Mouse (Mus musculus): ENCODE results near the gene Btrc. TPM values are rescaled to one million over a fixed set of nuclear protein-coding genes. Genes with fewer than 3 reads are reported as not detected.
"Not testable (repeated sequence)": the region's sequence is repeated elsewhere in the genome, so short reads cannot be mapped to it uniquely, and the experiment has no call there.

The Btrc gene
- polyA plus RNA-seq, 1 experiment from 2014 or later: 70.5 TPM

DNA sequence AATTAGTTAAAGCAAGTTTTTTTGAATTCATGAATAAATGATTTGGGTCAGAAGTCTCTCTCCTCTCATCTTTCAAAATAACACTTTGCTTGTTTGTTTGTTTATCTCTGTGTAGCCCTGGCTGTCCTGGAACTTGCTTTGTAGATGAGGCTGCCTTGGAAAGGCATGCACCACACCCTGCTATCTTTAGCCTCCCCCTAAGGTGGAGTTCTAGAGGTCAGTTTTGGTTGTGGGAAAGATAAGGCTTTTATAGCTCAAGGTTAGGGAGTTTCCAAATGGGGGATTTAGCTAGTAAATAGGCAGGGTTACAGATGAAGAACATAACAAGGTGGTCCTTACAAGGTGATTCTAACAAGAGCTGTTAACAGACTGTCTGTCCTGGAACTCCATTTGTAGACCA, 3.0 kb upstream of the Btrc start:
- ATAC-seq (ENCODE audit: low FRiP score, low read depth): no peak

DNA sequence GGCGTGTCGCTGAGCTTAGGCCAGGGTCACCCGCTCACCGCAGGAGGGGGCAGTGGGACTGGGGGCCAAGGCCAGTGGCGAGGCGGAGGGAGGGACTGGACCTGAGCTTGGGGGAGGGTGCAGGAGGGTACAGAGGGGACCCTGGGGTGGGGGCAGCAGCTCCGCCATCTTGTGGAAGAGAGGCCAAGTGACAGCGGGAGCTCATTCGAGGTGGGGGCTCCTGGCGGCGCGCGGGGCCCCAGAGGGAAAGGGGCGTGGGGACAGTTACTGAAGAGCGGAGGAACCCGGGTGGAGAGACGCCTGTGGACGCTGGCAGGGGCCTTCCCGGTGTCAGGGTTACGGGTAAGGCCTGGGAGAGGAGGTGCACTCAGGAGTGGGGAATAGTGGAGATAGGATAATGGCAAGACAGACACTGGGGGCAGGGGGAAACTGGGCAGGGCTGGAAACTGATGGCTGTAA, 428 bp downstream of the Btrc start:
- H3K27me3 ChIP-seq (replicated peaks): no peaks in the 10 kb centered on the region
- peak overlapping the region; percentile 96 for H3K27ac ChIP-seq
- H3K4me1 ChIP-seq: peaks cover 11% of the 10 kb centered on the region
- H3K9me3 ChIP-seq: no peaks in the 10 kb centered on the region
- H3K36me3 ChIP-seq: peaks cover 3% of the 10 kb centered on the region; the same call in 1 of the 2 replicates
- peak overlapping the region; percentile 81 for H3K9ac ChIP-seq
- ATAC-seq (ENCODE audit: low FRiP score, low read depth): peak; percentile 90
- H3K4me3 ChIP-seq: peak overlapping the region; percentile 73
- 0% methylated on average over 20 of the region's 20 CpGs for WGBS
- peak overlapping the region; percentile 76 for H3K4me2 ChIP-seq (replicated peaks)

More for the DNA sequence above, 3.0 kb upstream of the Btrc start:
- no peaks in the 10 kb centered on the region for H3K36me3 ChIP-seq
- H3K27me3 ChIP-seq (replicated peaks): no peaks in the 10 kb centered on the region
- peaks cover 11% of the 10 kb centered on the region for H3K4me1 ChIP-seq
- H3K9ac ChIP-seq: no peak overlapping the region
- no peak overlapping the region for H3K27ac ChIP-seq
- no peak overlapping the region for H3K4me2 ChIP-seq (replicated peaks)
- no peak overlapping the region for H3K4me3 ChIP-seq
- no peaks in the 10 kb centered on the region for H3K9me3 ChIP-seq

DNA sequence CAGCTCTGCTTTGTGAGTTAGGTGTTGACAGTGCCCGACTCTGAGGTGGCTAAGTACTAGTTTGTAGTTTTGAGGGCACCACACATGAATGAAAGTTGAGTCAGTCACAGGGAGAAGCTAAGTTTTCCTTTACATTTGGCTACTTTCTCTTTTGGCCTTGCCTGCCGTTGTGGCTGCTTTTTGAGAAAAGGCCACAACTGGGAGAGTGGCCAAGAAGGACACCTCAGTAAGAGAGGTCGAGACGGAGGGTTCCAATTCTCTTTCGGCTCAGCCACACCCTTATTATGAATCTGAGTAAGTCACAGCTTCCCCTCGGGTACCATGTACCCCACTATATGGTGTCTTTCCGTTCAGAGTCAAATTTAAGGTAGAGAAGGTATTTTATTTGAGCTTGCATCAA, 3.1 kb downstream of the Btrc start:
- H3K36me3 ChIP-seq: peaks cover 3% of the 10 kb centered on the region; the same call in 1 of the 2 replicates
- peaks cover 11% of the 10 kb centered on the region for H3K4me1 ChIP-seq
- H3K4me2 ChIP-seq (replicated peaks): no peak overlapping the region
- WGBS: 95% methylated on average over 7 of the region's 7 CpGs
- H3K9me3 ChIP-seq: no peaks in the 10 kb centered on the region
- H3K27me3 ChIP-seq (replicated peaks): no peaks in the 10 kb centered on the region
- no peak overlapping the region for H3K4me3 ChIP-seq
- no peak for ATAC-seq (ENCODE audit: low FRiP score, low read depth)
- H3K9ac ChIP-seq: no peak overlapping the region
- H3K27ac ChIP-seq: no peak overlapping the region

DNA sequence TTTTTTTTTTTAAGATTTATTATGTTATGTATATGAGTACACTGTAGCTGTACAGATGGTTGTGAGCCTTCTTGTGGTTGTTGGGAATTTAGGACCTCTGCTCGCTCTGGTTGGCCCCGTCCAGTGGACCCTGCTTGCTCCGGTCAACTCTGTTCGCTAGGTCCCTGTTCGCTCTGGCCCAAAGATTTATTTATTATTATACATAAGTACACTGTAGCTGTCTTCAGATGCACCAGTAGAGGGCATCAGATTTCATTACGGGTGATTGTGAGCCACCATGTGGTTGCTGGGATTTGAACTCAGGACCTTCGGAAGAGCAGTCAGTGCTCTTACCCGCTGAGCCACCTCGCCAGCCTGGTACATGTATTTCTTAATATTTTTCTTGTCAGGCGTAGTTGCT, 21.3 kb downstream of the Btrc start:
- 94% methylated on average over 10 of the region's 10 CpGs for WGBS
- H3K9me3 ChIP-seq; H3K4me2 ChIP-seq (replicated peaks); H3K27me3 ChIP-seq (replicated peaks); H3K4me1 ChIP-seq; H3K9ac ChIP-seq; H3K27ac ChIP-seq; H3K4me3 ChIP-seq; ATAC-seq (ENCODE audit: low FRiP score, low read depth): not testable (repeated sequence)
- peaks cover 16% of the 10 kb centered on the region for H3K36me3 ChIP-seq

DNA sequence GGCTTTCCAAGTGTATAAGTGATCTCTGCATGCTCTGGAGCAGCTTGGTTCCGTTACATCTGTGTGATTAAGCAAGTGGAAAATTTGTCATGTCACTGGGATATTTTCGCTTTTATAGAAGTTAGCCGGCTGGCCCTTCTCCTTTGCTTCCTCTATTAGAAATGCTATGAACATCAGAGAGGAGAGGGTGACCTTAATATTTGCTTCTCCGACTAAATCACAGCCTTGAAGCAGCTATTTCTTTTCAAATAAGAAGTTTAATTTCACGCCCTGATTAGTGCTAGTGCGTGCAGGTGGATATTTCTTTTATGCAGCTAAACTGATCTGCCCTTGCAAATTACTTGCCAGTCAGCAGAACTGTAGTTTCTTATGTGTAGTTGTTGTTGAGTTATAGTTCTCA, 25.0 kb downstream of the Btrc start:
- H3K4me3 ChIP-seq: no peak overlapping the region
- ATAC-seq (ENCODE audit: low FRiP score, low read depth): no peak
- H3K27me3 ChIP-seq (replicated peaks): no peaks in the 10 kb centered on the region
- no peak overlapping the region for H3K27ac ChIP-seq
- no peak overlapping the region for H3K4me2 ChIP-seq (replicated peaks)
- no peak overlapping the region for H3K9ac ChIP-seq
- no peaks in the 10 kb centered on the region for H3K9me3 ChIP-seq
- H3K36me3 ChIP-seq: peaks cover 12% of the 10 kb centered on the region
- WGBS: 70% methylated on average over 6 of the region's 6 CpGs
- H3K4me1 ChIP-seq: no peaks in the 10 kb centered on the region

DNA sequence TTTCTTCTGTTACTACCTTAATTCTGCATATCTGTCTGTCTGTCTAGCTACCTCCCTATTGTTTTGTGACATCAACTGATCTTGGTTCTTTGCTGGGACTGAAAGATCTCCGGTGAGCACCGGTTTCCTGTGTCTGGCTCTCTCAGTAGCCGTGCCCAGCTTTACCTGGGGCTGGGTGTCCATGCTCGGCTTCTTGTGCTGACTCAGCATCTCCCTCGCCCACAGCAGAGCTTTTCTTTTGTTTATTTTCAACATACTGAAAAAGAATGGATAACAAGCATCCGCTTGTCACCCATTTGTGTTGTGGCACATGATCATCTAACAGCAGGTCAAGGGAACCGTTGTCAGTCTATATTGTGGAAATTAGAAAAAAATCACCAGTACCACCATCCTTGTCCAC, 30.5 kb downstream of the Btrc start:
- Histone ChIP-seq H3K27ac (no peak overlapping the region), H3K9me3 (no peaks in the 10 kb centered on the region), H3K4me1 (no peaks in the 10 kb centered on the region), H3K9ac (no peak overlapping the region), H3K36me3 (peaks cover 6% of the 10 kb centered on the region; the same call in 1 of the 2 replicates), H3K4me3 (no peak overlapping the region), H3K27me3 (replicated peaks) (no peaks in the 10 kb centered on the region), H3K4me2 (replicated peaks) (no peak overlapping the region)
- 80% methylated on average over 7 of the region's 7 CpGs for WGBS
- no peak for ATAC-seq (ENCODE audit: low FRiP score, low read depth)

DNA sequence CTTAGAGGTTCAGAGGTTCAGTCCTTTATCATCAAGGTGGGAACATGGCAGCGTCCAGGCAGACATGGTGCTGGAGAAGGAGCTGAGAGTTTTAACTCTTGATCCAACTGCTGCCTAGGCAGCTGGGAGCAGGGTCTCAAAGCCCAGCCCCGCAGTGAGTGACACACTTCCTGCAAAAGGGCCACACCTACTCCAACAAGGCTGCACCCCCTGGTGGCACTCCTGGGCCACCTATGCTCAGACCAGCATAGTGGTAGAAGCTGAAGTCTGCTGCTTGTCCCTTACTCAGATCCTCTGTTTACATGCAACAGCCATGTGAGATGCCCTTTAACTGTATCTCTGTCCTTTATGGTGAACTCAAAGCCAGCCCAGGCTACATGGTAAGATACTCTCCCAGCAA, 47.5 kb downstream of the Btrc start:
- ATAC-seq (ENCODE audit: low FRiP score, low read depth): no peak
- Histone ChIP-seq H3K36me3 (no peaks in the 10 kb centered on the region), H3K4me2 (replicated peaks) (no peak overlapping the region), H3K9me3 (no peaks in the 10 kb centered on the region), H3K9ac (no peak overlapping the region), H3K27me3 (replicated peaks) (no peaks in the 10 kb centered on the region), H3K27ac (no peak overlapping the region), H3K4me1 (no peaks in the 10 kb centered on the region), H3K4me3 (no peak overlapping the region)
- 87% methylated on average over 2 of the region's 2 CpGs for WGBS

DNA sequence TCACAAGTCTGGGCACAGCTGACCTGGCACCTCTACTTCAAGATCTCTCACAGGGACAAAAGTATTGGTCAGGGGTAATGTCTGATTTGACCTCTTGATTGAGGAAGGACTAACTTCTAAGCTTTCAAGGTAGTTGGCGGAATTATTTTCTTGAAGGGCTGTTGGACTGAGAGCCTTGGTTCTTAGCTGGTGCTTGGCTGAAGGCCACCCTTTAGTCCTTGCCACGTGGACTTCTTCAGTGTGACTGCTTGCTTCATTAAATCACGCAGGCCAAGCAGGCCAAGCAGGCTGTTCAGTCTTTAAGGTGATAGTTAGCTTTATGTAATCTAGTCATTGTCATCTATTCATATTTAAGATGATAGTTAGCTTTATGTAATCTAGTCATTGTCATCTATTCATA, 49.2 kb downstream of the Btrc start:
- H3K27me3 ChIP-seq (replicated peaks): no peaks in the 10 kb centered on the region
- H3K4me1 ChIP-seq: no peaks in the 10 kb centered on the region
- 90% methylated on average over 3 of the region's 3 CpGs for WGBS
- no peak overlapping the region for H3K4me3 ChIP-seq
- H3K9ac ChIP-seq: no peak overlapping the region
- no peaks in the 10 kb centered on the region for H3K9me3 ChIP-seq
- H3K4me2 ChIP-seq (replicated peaks): no peak overlapping the region
- H3K27ac ChIP-seq: no peak overlapping the region
- H3K36me3 ChIP-seq: no peaks in the 10 kb centered on the region
- ATAC-seq (ENCODE audit: low FRiP score, low read depth): no peak

DNA sequence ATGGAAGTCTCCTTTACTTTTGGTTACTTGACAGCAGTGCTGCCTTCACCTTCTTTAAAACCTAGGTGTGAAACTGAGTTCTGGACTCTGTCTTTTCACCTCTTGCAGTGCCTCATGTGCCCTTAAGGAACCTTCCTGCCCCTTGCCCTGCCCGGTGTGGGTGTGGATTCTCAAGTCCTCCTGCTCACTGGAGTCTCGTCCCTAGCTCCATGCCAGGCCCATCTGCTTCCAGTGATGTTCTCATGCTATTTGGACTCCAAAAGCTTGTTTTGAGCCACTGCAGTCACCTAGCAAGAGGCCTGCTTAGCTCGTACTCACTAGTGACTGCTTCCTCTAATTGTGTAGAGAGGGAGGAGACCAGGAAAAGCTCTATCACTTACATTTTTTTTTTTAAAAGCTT, 50.4 kb downstream of the Btrc start:
- no peaks in the 10 kb centered on the region for H3K27me3 ChIP-seq (replicated peaks)
- 91% methylated on average over 3 of the region's 3 CpGs for WGBS
- no peak overlapping the region for H3K4me3 ChIP-seq
- no peak for ATAC-seq (ENCODE audit: low FRiP score, low read depth)
- H3K9ac ChIP-seq: no peak overlapping the region
- no peaks in the 10 kb centered on the region for H3K4me1 ChIP-seq
- H3K9me3 ChIP-seq: no peaks in the 10 kb centered on the region
- no peak overlapping the region for H3K4me2 ChIP-seq (replicated peaks)
- no peak overlapping the region for H3K27ac ChIP-seq
- H3K36me3 ChIP-seq: no peaks in the 10 kb centered on the region

DNA sequence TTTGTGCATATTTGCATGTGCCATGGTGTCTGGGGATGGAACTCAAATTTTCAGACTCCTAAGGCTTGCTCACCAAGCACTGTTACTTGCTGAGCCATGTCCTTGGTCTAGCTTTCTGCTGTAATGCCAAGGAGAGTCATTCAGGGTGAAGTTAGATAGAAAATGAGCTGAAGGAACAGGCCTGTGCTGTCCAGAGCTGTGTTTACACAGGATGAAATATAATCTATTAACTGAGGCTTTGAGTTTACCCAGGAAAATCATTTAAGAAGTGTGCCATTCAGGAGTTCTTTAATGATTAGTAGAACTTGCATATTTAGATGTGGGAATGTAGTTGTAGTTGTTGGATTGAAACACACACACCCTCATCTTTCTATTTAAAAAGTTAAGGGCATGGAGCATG, 54.1 kb downstream of the Btrc start:
- no peak overlapping the region for H3K4me3 ChIP-seq
- no peak overlapping the region for H3K9ac ChIP-seq
- no peaks in the 10 kb centered on the region for H3K36me3 ChIP-seq
- H3K4me1 ChIP-seq: peaks cover 5% of the 10 kb centered on the region; the same call in 1 of the 2 replicates
- no peaks in the 10 kb centered on the region for H3K27me3 ChIP-seq (replicated peaks)
- no peak for ATAC-seq (ENCODE audit: low FRiP score, low read depth)
- H3K9me3 ChIP-seq: no peaks in the 10 kb centered on the region
- no peak overlapping the region for H3K4me2 ChIP-seq (replicated peaks)
- no peak overlapping the region for H3K27ac ChIP-seq

DNA sequence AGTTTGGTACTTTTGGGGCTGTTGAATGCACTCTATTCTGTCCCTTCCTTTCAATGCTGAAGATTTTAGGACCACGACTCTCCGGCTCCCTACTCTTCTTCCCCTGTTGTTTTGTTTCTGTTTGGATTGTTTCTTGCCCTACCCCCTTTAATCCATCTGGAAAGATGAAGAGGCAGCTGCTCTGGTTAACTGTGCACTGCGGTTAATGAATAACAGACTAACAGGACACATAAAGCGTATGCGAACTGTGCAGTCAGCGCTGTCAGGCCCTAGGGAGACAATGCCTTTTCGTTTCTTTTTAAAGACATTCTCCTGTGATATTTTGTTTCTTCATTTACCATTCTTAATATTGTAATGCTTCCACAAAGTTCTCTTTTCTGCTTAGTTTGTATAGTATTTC, 58.7 kb downstream of the Btrc start:
- peaks cover 5% of the 10 kb centered on the region; the same call in 1 of the 2 replicates for H3K4me1 ChIP-seq
- no peak for ATAC-seq (ENCODE audit: low FRiP score, low read depth)
- H3K36me3 ChIP-seq: peaks cover 8% of the 10 kb centered on the region
- H3K27ac ChIP-seq: no peak overlapping the region
- no peak overlapping the region for H3K4me2 ChIP-seq (replicated peaks)
- no peak overlapping the region for H3K9ac ChIP-seq
- H3K4me3 ChIP-seq: no peak overlapping the region
- WGBS: 15% methylated on average over 7 of the region's 7 CpGs
- no peaks in the 10 kb centered on the region for H3K9me3 ChIP-seq
- H3K27me3 ChIP-seq (replicated peaks): no peaks in the 10 kb centered on the region

DNA sequence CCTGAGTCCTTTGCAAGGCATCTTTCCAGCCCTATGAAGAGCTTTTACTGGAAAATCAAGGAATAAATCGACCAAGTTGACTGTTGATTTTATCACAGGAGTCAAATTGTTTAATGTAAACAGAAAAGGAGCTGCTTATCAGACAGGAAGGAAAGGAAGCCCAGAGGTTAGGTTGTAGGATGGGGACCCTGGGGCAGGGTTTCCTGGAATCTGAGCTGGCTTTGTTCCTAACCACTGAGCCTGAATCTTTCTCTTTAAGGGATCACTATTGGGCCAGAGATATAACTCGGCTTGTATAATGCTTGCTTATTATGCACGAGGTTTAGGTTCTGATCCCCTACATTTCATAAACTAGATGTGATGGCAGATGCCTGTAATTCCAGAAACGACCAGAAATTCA, 64.6 kb downstream of the Btrc start:
- Histone ChIP-seq H3K9me3 (no peaks in the 10 kb centered on the region), H3K27me3 (replicated peaks) (no peaks in the 10 kb centered on the region), H3K36me3 (peaks cover 8% of the 10 kb centered on the region), H3K4me2 (replicated peaks) (no peak overlapping the region), H3K4me3 (no peak overlapping the region), H3K9ac (no peak overlapping the region), H3K27ac (no peak overlapping the region), H3K4me1 (no peaks in the 10 kb centered on the region)
- 84% methylated on average over 4 of the region's 4 CpGs for WGBS
- ATAC-seq (ENCODE audit: low FRiP score, low read depth): no peak

DNA sequence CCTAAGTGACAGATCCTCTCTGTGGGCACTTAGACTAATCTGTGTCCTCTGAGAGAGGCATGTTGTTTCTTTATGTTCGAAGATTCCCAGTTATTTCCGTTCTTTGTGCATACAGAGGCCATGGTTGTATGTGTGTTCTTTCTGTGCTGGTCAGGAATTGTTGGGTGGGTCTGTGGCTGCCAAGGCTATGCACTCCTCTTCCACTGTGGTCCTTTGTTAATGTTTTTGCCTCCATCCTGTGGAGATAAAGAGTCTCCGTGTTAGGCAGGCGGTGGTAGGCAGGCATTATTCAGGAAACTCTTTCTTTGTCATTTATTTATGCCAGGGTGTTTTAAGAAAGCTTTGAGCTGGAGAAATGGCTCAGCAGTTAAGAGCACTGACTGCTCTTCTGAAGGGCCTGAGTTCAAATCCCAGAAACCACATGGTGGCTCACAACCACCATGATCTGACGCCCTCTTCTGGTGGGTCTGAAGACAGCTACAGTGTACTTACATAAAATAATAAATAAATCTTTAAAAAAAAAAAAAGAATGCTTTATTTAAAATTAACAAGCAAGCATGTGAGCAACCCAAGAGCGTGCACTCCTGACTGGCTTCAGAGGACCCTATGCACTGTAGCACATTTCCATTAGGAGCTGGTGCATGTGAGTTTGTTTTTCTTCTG, 67.6 kb downstream of the Btrc start:
- 83% methylated on average over 6 of the region's 6 CpGs for WGBS
- H3K4me1 ChIP-seq: peaks cover 3% of the 10 kb centered on the region; the same call in 1 of the 2 replicates
- no peaks in the 10 kb centered on the region for H3K27me3 ChIP-seq (replicated peaks)
- no peak overlapping the region for H3K27ac ChIP-seq
- H3K4me2 ChIP-seq (replicated peaks): no peak overlapping the region
- H3K4me3 ChIP-seq: no peak overlapping the region
- ATAC-seq (ENCODE audit: low FRiP score, low read depth): no peak
- H3K36me3 ChIP-seq: no peaks in the 10 kb centered on the region
- no peak overlapping the region for H3K9ac ChIP-seq
- H3K9me3 ChIP-seq: no peaks in the 10 kb centered on the region
